Mouse (Mus musculus): Measurements from ENCODE around the gene Mapk8ip3.
"Not testable (repeated sequence)": the region's sequence is repeated elsewhere in the genome, so short reads cannot be mapped to it uniquely, and the experiment has no call there.

Mapk8ip3 gene

DNA sequence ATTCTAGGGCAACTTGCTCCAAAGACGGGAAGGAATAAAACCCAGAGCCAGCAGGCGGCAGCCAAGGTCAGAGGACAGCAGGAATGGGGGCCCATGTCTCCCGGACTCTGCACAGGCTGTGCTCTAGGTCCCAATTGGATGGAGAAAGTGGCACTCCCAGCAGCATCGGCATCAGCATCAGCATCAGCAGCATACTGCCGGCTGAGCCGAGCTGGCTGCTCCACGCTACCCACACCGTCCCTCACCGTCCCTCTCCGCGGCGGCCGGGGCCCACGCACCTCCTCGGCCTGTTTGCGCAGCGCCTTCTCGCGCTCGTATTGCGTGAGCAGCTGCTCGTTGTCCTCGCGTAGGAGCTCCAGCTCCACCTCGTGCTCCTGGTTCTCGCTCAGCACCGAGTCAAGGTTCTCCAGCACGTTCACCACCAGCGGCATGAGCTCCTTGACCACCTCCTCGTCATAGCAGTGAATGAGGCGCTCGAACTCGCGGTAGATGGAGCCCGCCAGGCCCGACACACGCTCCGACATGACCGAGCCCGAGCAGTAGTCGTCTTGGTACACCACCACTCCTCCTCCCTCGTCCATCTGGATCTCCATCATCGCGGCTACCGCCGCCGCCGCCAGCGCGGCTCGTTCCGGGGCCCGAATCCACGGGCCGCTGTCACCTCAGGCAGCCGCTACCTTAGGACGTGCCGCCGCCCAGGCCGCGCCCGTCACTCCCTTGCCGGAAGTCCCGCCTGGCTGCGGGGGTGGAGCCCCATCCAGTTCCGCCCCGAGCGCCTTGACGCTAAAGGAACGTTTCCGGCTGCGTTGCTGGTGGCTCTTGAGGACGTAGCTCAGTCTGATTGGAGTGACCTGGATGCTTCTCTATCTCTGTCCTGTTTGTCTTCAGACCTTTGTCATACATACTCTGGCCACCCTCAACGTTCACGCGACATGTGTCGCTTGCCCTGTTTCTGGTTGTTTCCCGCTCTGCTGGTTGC lies at the start of gene Mapk8ip3:
Mapk8ip3 (minus strand) TSS at position 719 of the 979 bp plus-strand sequence.
- in situ Hi-C loops (cut with MboI, MseI), result no loop called here

DNA sequence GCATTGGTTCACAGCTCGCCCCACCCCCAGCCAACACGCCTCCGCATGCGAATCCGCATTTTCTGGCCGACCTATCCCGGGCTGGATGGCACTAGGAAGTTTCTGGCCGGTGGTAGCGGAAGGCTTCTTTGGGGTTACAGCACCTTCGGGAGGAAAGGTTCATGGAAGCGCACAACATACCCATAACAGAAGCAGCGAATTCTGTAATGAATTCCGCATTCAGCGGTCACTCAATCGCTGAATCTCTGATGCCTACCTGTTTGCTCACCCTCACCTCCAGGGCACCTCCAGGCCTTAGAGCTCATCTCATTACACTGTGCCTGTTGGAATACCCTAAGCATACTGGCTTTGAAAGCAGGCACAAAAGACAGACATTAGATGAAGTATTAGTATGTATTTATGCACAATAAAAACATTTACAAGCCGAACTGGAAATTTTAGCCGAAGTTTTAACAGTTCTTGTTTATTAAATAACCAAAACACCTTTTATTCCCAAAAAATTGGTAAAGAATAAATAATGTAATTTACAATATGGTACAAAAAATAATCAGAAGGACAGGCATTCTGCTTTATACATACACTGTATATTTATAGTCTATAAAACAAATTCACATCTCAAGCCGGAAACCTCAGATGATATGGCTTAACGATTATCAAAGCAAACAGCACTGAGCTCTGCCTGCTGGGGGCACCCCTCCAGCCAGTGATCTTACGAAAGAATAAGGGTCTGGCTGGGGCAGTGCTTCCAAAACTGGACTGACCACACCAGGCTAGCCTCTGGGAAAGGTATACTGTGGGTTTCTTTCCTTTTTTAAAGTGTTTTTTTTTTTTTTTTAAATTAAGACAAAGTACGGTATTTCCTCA lies 24.3 kb upstream of the Mapk8ip3 start:
- in situ Hi-C loops (cut with MboI, MseI), result no loop called here

DNA sequence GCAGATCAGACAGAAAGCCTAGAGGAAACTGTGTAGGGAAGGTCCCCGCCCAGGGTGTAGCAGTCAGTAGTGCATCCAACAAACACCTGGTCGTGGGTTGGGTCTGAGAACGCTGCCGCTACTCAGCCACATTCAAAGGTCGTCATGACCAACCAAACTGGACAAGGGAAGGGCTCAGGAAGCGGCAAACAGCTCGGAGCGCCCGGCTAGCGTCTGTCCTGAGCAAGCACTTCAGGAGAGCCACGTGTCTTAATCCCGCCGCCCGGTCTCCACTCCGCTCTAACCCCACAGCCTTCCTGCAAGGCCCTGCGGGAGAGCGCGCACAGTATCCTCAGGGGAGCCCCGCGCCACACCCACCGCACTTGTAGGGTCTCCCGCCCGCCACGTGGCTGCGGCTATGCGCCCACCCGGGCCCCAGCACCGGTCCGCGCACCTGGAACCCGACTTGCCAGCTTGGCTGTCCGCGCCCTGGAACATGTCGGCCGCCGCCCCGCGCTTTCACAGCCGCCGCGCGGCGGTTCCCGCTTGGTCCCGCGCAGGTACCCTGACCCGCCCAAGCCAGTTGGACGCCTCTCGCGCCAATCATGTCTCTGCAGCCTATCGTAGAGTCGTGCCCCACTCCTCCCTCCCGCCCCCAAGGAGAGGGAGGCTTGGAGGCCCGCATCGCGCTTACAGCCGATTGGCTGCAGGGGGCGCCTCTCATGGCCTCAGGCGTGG lies 23.5 kb upstream of the Mapk8ip3 start, which contains the start of gene Jpt2:
Jpt2 (minus strand) TSS at position 555 of the 717 bp plus-strand sequence.
- in situ Hi-C loops (cut with MboI, MseI), result no loop called here

- in situ Hi-C loops (cut with MboI, MseI), result no loop called here
Observed at GRCm38 (mm10) chr17:24959371-24959770, 22.6 kb upstream of the Mapk8ip3 start.

DNA sequence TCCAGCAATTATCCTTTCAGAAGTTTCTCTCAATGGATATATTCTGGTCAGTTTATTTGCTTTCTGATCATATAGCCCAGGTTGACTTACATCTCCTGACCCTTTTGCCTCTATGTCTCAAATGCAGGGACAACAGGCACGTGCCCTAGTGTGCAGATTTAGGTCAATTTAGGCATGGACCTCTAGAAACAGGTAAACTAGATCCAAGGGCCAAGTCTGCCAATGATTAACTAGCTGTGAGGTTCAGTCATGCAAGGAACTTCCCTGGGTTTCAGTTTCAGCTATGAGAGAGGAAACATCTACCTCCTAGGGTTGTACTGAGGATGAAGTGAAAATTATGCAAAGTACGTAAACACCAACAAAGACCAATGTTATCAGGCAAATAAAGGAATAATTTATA lies 16.5 kb upstream of the Mapk8ip3 start:
- in situ Hi-C loops (cut with MboI, MseI), result no loop called here

DNA sequence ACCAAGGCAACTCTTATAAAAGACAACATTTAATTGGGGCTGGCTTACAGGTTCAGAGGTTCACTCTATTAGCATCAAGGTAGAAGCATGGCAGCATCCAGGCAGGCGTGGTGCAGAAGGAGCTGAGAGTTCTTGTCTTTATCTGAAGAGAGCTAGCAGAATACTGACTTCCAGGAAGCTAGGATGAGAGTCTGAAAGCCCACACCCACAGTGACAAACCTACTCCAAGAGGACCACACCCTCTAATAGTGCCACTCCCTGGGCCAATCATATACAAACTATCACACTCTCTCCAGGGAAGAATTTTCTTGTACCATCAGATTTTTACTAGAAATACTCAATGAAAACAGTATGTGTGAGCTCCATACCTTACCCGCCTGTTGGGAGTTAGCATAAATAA lies 13.9 kb upstream of the Mapk8ip3 start:
- in situ Hi-C loops (cut with MboI, MseI), result no loop called here

DNA sequence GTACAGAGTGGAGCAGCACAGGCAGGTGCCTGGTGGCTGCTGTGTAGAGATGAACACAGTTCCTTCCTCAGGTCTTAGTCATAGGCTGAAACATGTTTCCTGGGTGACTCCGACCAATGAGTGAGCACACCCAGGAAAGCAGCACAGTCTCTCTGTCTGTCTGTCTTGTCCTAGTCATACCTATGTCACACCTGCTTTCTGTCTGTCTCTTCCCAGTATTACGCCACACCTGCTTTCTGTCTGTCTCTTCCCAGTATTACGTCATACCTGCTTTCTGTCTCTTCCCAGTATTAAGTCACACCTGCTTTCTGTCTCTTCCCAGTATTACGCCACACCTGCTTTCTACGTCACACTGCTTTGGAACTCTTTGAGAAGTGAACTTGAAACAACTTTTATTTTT lies 11.4 kb upstream of the Mapk8ip3 start:
- in situ Hi-C loops (cut with MboI, MseI), result no loop called here

GRCm38 (mm10) chr17:24943589-24943988 lies 6.8 kb upstream of the Mapk8ip3 start:
- in situ Hi-C loops (cut with MboI, MseI), result not testable (repeated sequence)

GRCm38 (mm10) chr17:24943036-24943435 lies 6.3 kb upstream of the Mapk8ip3 start:
- in situ Hi-C loops (cut with MboI, MseI), result no loop called here

DNA sequence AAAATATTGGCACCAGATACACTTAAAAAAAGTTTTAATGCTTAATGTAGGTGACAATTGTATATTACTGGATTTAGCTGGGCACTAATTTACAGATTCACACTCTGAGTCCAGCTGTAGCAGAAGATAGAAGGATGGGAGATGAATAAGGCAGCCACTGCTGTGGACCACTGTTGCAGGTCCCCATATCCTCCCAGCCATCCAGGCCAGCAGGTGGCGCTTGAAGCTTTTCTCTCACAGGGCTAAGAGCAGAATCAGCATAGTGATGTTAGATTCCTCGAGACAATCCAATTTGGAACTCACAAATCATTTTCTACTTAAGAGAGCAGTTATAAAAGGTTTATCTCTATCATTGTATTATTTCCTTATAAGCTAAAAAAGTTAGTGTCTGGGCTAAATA lies 5.7 kb upstream of the Mapk8ip3 start:
- in situ Hi-C loops (cut with MboI, MseI), result not testable (repeated sequence)

GRCm38 (mm10) chr17:24937266-24937665 lies 489 bp upstream of the Mapk8ip3 start:
- in situ Hi-C loops (cut with MboI, MseI), result no loop called here

GRCm38 (mm10) chr17:24935666-24936065 lies 1.1 kb downstream of the Mapk8ip3 start:
- in situ Hi-C loops (cut with MboI, MseI), result no loop called here

DNA sequence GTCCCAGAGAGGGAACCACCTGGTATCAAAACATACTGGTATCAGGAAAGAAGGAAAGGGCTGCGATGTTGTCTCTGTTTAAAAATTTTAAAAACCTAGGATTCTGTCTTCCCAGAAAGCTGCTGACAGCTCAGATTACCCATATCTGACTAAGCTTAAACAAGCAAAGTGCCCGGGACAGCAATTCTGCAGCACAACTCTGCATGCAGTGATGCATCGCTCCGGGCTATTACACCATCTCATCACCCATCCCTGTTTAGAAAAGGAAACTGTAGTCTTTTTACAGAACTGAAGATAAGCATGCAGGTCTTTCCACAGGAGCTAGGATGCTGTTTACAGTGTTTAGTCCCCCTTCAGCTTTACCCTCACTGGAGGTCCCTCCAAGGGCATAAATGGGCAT lies 1.9 kb downstream of the Mapk8ip3 start:
- in situ Hi-C loops (cut with MboI, MseI), result no loop called here

DNA sequence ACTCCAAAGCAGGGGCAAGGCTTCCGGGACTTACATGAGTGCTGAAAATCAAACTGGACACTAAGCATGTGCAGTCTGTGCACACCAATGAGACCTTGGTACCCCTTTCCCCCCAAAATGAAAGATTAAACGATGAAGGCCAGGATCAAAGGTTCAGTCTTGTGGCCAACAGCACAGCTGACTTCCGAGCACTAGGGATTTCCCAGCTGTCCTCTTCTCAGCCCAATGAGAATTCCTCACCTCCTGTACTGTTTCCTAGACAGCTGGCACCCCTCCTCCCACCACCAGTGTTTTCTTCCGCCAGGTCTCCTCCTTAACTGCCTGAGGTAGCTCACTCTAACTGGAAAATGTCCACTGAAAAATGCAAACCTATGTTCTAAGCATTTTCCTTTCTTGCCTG lies 3.6 kb downstream of the Mapk8ip3 start:
- in situ Hi-C loops (cut with MboI, MseI), result no loop called here

GRCm38 (mm10) chr17:24932431-24932830 lies 4.3 kb downstream of the Mapk8ip3 start:
- in situ Hi-C loops (cut with MboI, MseI), result no loop called here

DNA sequence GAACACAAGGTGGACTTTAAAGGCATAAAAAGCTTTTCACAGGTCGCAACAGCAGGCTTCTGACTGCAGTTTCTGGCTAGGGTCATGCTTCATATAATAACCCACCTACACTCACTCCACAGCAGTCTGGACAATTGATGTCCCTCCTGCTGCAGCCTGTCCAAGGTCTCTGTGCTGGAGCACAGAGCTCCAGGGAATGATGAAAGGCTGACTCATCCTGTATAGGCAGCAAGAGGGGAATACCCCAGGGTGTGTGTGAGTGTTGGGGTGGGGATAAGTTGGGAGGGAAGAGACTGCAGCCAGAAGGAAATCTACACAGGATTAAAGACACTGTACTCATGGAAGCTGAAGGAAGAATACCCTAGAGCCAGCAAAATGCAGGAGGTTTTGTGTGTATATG lies 7.3 kb downstream of the Mapk8ip3 start:
- in situ Hi-C loops (cut with MboI, MseI), result no loop called here

DNA sequence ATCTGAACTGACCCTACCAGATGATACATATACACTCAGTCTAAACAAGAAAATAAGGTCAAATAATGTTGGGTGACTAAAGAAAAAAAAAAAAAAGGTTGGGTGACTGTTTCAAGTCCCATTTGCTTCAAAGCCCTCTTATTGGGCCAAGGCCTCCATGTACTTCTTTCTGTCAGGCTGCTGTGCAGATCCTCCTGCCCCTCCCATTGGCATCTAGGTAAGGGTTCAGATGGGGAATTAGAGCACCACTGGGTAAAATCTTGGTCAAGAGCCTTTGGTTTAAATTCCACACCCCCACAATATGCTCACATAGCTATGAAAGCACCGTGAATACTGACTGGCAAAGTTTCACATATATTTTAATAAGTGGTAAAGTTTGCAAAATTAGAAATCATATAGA lies 13.5 kb downstream of the Mapk8ip3 start:
- in situ Hi-C loops (cut with MboI, MseI), result no loop called here

DNA sequence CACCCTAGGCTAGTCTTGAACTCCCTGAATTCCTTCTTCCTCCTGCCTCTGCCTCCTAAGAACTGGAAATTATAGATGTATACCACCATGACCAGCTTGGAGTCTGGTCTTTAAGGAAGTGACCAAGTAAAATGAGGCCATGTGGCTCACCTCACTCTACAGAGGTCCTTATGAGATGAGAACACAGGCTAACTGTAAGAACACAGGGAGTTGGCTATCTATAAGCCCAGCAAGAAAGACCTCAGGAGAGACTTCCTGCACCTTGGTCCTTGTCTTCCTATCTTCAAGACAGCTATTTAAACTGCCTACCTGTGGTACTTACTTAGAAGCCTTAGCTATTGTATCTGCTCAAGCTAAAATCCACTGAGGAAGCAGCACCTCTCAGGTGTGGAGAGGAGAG lies 22.8 kb downstream of the Mapk8ip3 start:
- in situ Hi-C loops (cut with MboI, MseI), result no loop called here

- in situ Hi-C loops (cut with MboI, MseI), result no loop called here
Observed at GRCm38 (mm10) chr17:24907591-24907990, 29.2 kb downstream of the Mapk8ip3 start.

DNA sequence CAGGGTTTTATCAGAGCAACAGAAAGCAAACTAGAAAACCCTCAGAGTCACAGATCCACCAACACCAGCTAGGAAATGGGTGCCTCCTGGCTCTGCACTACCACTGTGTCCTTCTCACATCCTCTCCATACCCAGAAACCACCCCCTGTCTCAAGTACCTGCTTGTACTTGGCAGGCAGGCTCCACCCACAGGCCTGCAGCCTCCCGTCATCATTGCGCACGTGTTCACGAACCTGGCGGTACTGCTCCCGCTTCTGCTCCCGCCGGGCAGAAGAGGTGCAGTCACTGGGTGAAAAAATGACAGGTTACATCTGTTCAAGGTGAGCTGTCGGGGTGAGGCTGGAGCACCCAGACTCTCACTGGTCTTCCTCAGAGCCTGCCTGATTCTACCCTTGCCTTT lies 33.0 kb downstream of the Mapk8ip3 start:
- in situ Hi-C loops (cut with MboI, MseI), result no loop called here

- in situ Hi-C loops (cut with MboI, MseI), result no loop called here
Observed at GRCm38 (mm10) chr17:24902671-24903474, 33.9 kb downstream of the Mapk8ip3 start.
